Mouse (Mus musculus) intestine, embryonic 16.5 days (tissue): Measurements from ENCODE around the gene Cdhr1. TPM values are rescaled to one million over a fixed set of nuclear protein-coding genes. Genes with fewer than 3 reads are reported as not detected.
"Not testable (repeated sequence)": the region's sequence is repeated elsewhere in the genome, so short reads cannot be mapped to it uniquely, and the experiment has no call there.

Experiments used
- ATAC-seq: fragments of 200-750 bp; cut with Nextera tagmentation; 2 replicates; pipeline ENCODE4 v1.8.0; 2017; ENCODE audit warnings: moderate TSS enrichment, moderate library complexity
- H3K27ac ChIP-seq: fragments of 300-500 bp; sonication (generic); 2 replicates; pipeline ENCODE4 v1.5.1; 2014; ENCODE audit warnings: mild to moderate bottlenecking, low read length
- H3K27me3 ChIP-seq: fragments of 300-500 bp; sonication (generic); replicated peaks from 2 replicates; pipeline ENCODE4 v1.6.1; 2014; ENCODE audit warnings: low read length, control low read depth, mixed read lengths; ENCODE audit not compliant: control insufficient read depth, insufficient read depth
- H3K36me3 ChIP-seq: fragments of 300-500 bp; sonication (generic); 2 replicates; pipeline ENCODE4 v1.6.1; 2014; ENCODE audit warnings: low read length, control low read depth; ENCODE audit not compliant: control insufficient read depth, insufficient read depth
- H3K4me1 ChIP-seq: fragments of 300-500 bp; sonication (generic); 2 replicates; pipeline ENCODE4 v1.6.1; 2014; ENCODE audit warnings: low read length, control low read depth, mixed read lengths; ENCODE audit not compliant: control insufficient read depth, insufficient read depth
- H3K4me2 ChIP-seq: fragments of 300-500 bp; sonication (generic); 2 replicates; pipeline ENCODE4 v1.6.1; 2014; ENCODE audit warnings: low read depth, low read length, control low read depth
- H3K4me3 ChIP-seq: fragments of 300-500 bp; sonication (generic); 2 replicates; pipeline ENCODE4 v1.5.1; 2014; ENCODE audit warnings: mild to moderate bottlenecking, low read length
- H3K9ac ChIP-seq: fragments of 300-500 bp; sonication (generic); 2 replicates; pipeline ENCODE4 v1.6.1; 2014; ENCODE audit warnings: low read depth, low read length
- H3K9me3 ChIP-seq: fragments of 300-500 bp; sonication (generic); 2 replicates; pipeline ENCODE4 v1.6.1; 2016; ENCODE audit warnings: low read length, control low read depth; ENCODE audit not compliant: control insufficient read depth
- whole genome bisulfite sequencing: fragments of 180-500 bp; shearing (Covaris S2); extraction: QIAGEN DNeasy Blood & Tissue Kit; methylation state at CpG from one replicate; pipeline ENCODE4 v1.1.7; 2014; 5-methylcytosine and 5-hydroxymethylcytosine counted together
- polyA plus RNA-seq: library from polyadenylated mRNA; unstranded; fragments of >200 nt; fragmentation: Nextera tagmentation; extraction: Ambion mirVana; gene quantifications from 2 replicates; pipeline ENCODE4 v1.2.1, GENCODE M21; 2015

The Cdhr1 gene
- 0.22 and 0.39 TPM in 2 replicates for polyA plus RNA-seq

GRCm38 (mm10) chr14:37097956-37098530, at the start of gene Cdhr1:
Gene Cdhr1, minus strand, starts transcription at chr14:37098347.
- H3K27ac ChIP-seq: no peak within 1 kb of the TSS
- no peak within 1 kb of the TSS for H3K9ac ChIP-seq
- peak; percentile 80 for ATAC-seq
- peaks cover 3% of the 10 kb centered on the region; the same call in 1 of the 2 replicates for H3K4me1 ChIP-seq
- peak within 1 kb of the TSS; percentile 42 for H3K4me3 ChIP-seq
- H3K27me3 ChIP-seq: peaks cover 8% of the 10 kb centered on the region; the same call in 1 of the 2 replicates
- under 1% methylated on average over 30 of the region's 30 CpGs for WGBS
- H3K36me3 ChIP-seq: no peaks in the 10 kb centered on the region
- H3K9me3 ChIP-seq: no peaks in the 10 kb centered on the region
- peak within 1 kb of the TSS; percentile 53 for H3K4me2 ChIP-seq

- H3K9me3 ChIP-seq: no peaks in the 10 kb centered on the region
- no peak for ATAC-seq
- H3K27me3 ChIP-seq: no peaks in the 10 kb centered on the region
- H3K4me1 ChIP-seq: no peaks in the 10 kb centered on the region
- H3K9ac ChIP-seq: no peak overlapping the region
- no peak overlapping the region for H3K4me2 ChIP-seq
- H3K27ac ChIP-seq: no peak overlapping the region
- H3K36me3 ChIP-seq: no peaks in the 10 kb centered on the region
- no peak overlapping the region for H3K4me3 ChIP-seq
- WGBS: 76% methylated on average over 8 of the region's 8 CpGs
These were observed 41.0 kb upstream of the Cdhr1 start for GRCm38 (mm10) chr14:37139051-37139710.

- not testable (repeated sequence) for H3K9ac ChIP-seq, H3K36me3 ChIP-seq, H3K9me3 ChIP-seq, H3K4me2 ChIP-seq, H3K27ac ChIP-seq, ATAC-seq, H3K27me3 ChIP-seq, H3K4me3 ChIP-seq, H3K4me1 ChIP-seq
- 76% methylated on average over 2 of the region's 3 CpGs for WGBS
These were observed 39.4 kb upstream of the Cdhr1 start for GRCm38 (mm10) chr14:37137596-37137995.

GRCm38 (mm10) chr14:37136110-37136509, 38.0 kb upstream of the Cdhr1 start:
- no peaks in the 10 kb centered on the region for H3K9me3 ChIP-seq
- no peak for ATAC-seq
- 71% methylated on average over 4 of the region's 4 CpGs for WGBS

GRCm38 (mm10) chr14:37135671-37136070, 37.5 kb upstream of the Cdhr1 start:
- peak overlapping the region; percentile 64 for H3K4me2 ChIP-seq
- peaks cover 5% of the 10 kb centered on the region for H3K36me3 ChIP-seq
- WGBS: under 1% methylated on average over 10 of the region's 10 CpGs
- no peak overlapping the region for H3K27ac ChIP-seq
- H3K9ac ChIP-seq: peak overlapping the region; percentile 93
- H3K4me1 ChIP-seq: no peaks in the 10 kb centered on the region
- H3K4me3 ChIP-seq: peak overlapping the region; percentile 86
- peak; percentile 38 for ATAC-seq
- no peaks in the 10 kb centered on the region for H3K27me3 ChIP-seq
- H3K9me3 ChIP-seq: no peaks in the 10 kb centered on the region

More at GRCm38 (mm10) chr14:37136110-37136509, 38.0 kb upstream of the Cdhr1 start:
- no peak overlapping the region for H3K9ac ChIP-seq
- no peak overlapping the region for H3K4me2 ChIP-seq
- H3K4me1 ChIP-seq: no peaks in the 10 kb centered on the region
- peaks cover 5% of the 10 kb centered on the region for H3K36me3 ChIP-seq
- no peaks in the 10 kb centered on the region for H3K27me3 ChIP-seq
- no peak overlapping the region for H3K27ac ChIP-seq
- H3K4me3 ChIP-seq: no peak overlapping the region

- Histone ChIP-seq H3K4me3 (peak within 1 kb of the TSS; percentile 86), H3K27ac (peak within 1 kb of the TSS; percentile 91), H3K36me3 (peaks cover 5% of the 10 kb centered on the region), H3K9me3 (no peaks in the 10 kb centered on the region), H3K4me1 (no peaks in the 10 kb centered on the region), H3K27me3 (no peaks in the 10 kb centered on the region), H3K9ac (peak within 1 kb of the TSS; percentile 93), H3K4me2 (peak within 1 kb of the TSS; percentile 64)
- peak; percentile 99 for ATAC-seq
- WGBS: under 1% methylated on average over 37 of the region's 38 CpGs
These were observed 37.0 kb upstream of the Cdhr1 start, which contains the start of gene Ghitm for GRCm38 (mm10) chr14:37135127-37135593. Gene Ghitm, minus strand, starts transcription at chr14:37135272.

GRCm38 (mm10) chr14:37134304-37135126, 36.4 kb upstream of the Cdhr1 start:
- peak overlapping the region; percentile 86 for H3K4me3 ChIP-seq
- peak overlapping the region; percentile 93 for H3K9ac ChIP-seq
- H3K4me1 ChIP-seq: no peaks in the 10 kb centered on the region
- peaks cover 5% of the 10 kb centered on the region for H3K36me3 ChIP-seq
- H3K27me3 ChIP-seq: no peaks in the 10 kb centered on the region
- H3K27ac ChIP-seq: peak overlapping the region; percentile 91
- ATAC-seq: peak; percentile 50
- 2% methylated on average over 40 of the region's 40 CpGs for WGBS
- H3K9me3 ChIP-seq: no peaks in the 10 kb centered on the region
- H3K4me2 ChIP-seq: peak overlapping the region; percentile 45

- no peaks in the 10 kb centered on the region for H3K27me3 ChIP-seq
- H3K36me3 ChIP-seq: peaks cover 12% of the 10 kb centered on the region
- no peak overlapping the region for H3K4me2 ChIP-seq
- no peak for ATAC-seq
- no peak overlapping the region for H3K9ac ChIP-seq
- H3K4me1 ChIP-seq: no peaks in the 10 kb centered on the region
- 47% methylated on average over 4 of the region's 4 CpGs for WGBS
- no peaks in the 10 kb centered on the region for H3K9me3 ChIP-seq
- H3K27ac ChIP-seq: no peak overlapping the region
- no peak overlapping the region for H3K4me3 ChIP-seq
These were observed 29.5 kb upstream of the Cdhr1 start for GRCm38 (mm10) chr14:37127652-37128051.

GRCm38 (mm10) chr14:37119233-37119632, 21.1 kb upstream of the Cdhr1 start:
- no peak; the same call in 1 of the 2 replicates for ATAC-seq
- Histone ChIP-seq H3K4me1 (no peaks in the 10 kb centered on the region), H3K27ac (no peak overlapping the region), H3K9ac (no peak overlapping the region), H3K4me3 (no peak overlapping the region), H3K27me3 (no peaks in the 10 kb centered on the region), H3K4me2 (no peak overlapping the region), H3K9me3 (no peaks in the 10 kb centered on the region), H3K36me3 (0 out of 2 replicates have a peak, but pooled peaks cover 4% of the 10 kb centered on the region)
- WGBS: 96% methylated on average over 4 of the region's 4 CpGs
